Mouse (Mus musculus): Measurements from ENCODE around the gene Sp7. TPM values are rescaled to one million over a fixed set of nuclear protein-coding genes. Genes with fewer than 3 reads are reported as not detected.
"Not testable (repeated sequence)": the region's sequence is repeated elsewhere in the genome, so short reads cannot be mapped to it uniquely, and the experiment has no call there.

The Sp7 gene
- polyA plus RNA-seq, 1 experiment from 2014 or later, result 2.3 TPM

GRCm38 (mm10) chr15:102350138-102350941, 16.6 kb downstream of the Sp7 start, which contains the start of gene Aaas:
TSS of gene Aaas (minus strand) at chr15:102350771.
- H3K4me3 ChIP-seq (ENCODE audit: low read depth, low read length), result peak within 1 kb of the TSS; percentile 90
- peaks cover 8% of the 10 kb centered on the region; the same call in 1 of the 2 replicates for H3K4me1 ChIP-seq (ENCODE audit: control insufficient read depth, insufficient read depth, low read length)
- under 1% methylated on average over 56 of the region's 56 CpGs for WGBS
- peak; percentile 98 for DNase-seq (ENCODE audit: low spot score)
- peak within 1 kb of the TSS; percentile 89 for H3K9ac ChIP-seq (ENCODE audit: low read length)
- no peaks in the 10 kb centered on the region for H3K9me3 ChIP-seq (ENCODE audit: control insufficient read depth, low read length)
- H3K27me3 ChIP-seq (ENCODE audit: control insufficient read depth, insufficient read depth, low read length), result no peaks in the 10 kb centered on the region
- ATAC-seq (ENCODE audit: insufficient number of reproducible peaks, low FRiP score, low TSS enrichment, low read depth), result peak; percentile 79
- peaks cover 4% of the 10 kb centered on the region; the same call in 1 of the 2 replicates for H3K36me3 ChIP-seq (ENCODE audit: control insufficient read depth, insufficient read depth, low read length)
- H3K4me2 ChIP-seq (ENCODE audit: low read depth, severe bottlenecking), result peak within 1 kb of the TSS; percentile 86
- peak within 1 kb of the TSS; percentile 65; the same call in 1 of the 2 replicates for H3K27ac ChIP-seq (replicated peaks; ENCODE audit: low read depth, low read length)

GRCm38 (mm10) chr15:102346444-102346843, 20.5 kb downstream of the Sp7 start:
- H3K4me3 ChIP-seq (ENCODE audit: low read depth, low read length), result no peak overlapping the region
- no peak overlapping the region for H3K9ac ChIP-seq (ENCODE audit: low read length)
- H3K27me3 ChIP-seq (ENCODE audit: control insufficient read depth, insufficient read depth, low read length), result no peaks in the 10 kb centered on the region
- no peak for ATAC-seq (ENCODE audit: insufficient number of reproducible peaks, low FRiP score, low TSS enrichment, low read depth)
- peaks cover 11% of the 10 kb centered on the region for H3K36me3 ChIP-seq (ENCODE audit: control insufficient read depth, insufficient read depth, low read length)
- no peak overlapping the region for H3K27ac ChIP-seq (replicated peaks; ENCODE audit: low read depth, low read length)
- WGBS, result 71% methylated on average over 4 of the region's 4 CpGs
- no peaks in the 10 kb centered on the region for H3K9me3 ChIP-seq (ENCODE audit: control insufficient read depth, low read length)
- no peak for DNase-seq (ENCODE audit: low spot score)
- no peak overlapping the region for H3K4me2 ChIP-seq (ENCODE audit: low read depth, severe bottlenecking)
- H3K4me1 ChIP-seq (ENCODE audit: control insufficient read depth, insufficient read depth, low read length), result peaks cover 8% of the 10 kb centered on the region; the same call in 1 of the 2 replicates

GRCm38 (mm10) chr15:102344490-102344889, 22.5 kb downstream of the Sp7 start:
- H3K9me3 ChIP-seq (ENCODE audit: control insufficient read depth, low read length), result no peaks in the 10 kb centered on the region
- H3K36me3 ChIP-seq (ENCODE audit: control insufficient read depth, insufficient read depth, low read length), result peaks cover 11% of the 10 kb centered on the region
- no peaks in the 10 kb centered on the region for H3K4me1 ChIP-seq (ENCODE audit: control insufficient read depth, insufficient read depth, low read length)
- ATAC-seq (ENCODE audit: insufficient number of reproducible peaks, low FRiP score, low TSS enrichment, low read depth), result no peak
- no peaks in the 10 kb centered on the region for H3K27me3 ChIP-seq (ENCODE audit: control insufficient read depth, insufficient read depth, low read length)
- H3K4me2 ChIP-seq (ENCODE audit: low read depth, severe bottlenecking), result no peak overlapping the region
- no peak overlapping the region for H3K4me3 ChIP-seq (ENCODE audit: low read depth, low read length)
- no peak overlapping the region for H3K9ac ChIP-seq (ENCODE audit: low read length)
- WGBS, result 98% methylated on average over 3 of the region's 3 CpGs
- no peak overlapping the region for H3K27ac ChIP-seq (replicated peaks; ENCODE audit: low read depth, low read length)
- DNase-seq (ENCODE audit: low spot score), result no peak

GRCm38 (mm10) chr15:102341580-102341979, 25.4 kb downstream of the Sp7 start:
- peak; percentile 69 for DNase-seq (ENCODE audit: low spot score)

GRCm38 (mm10) chr15:102339612-102340011, 27.4 kb downstream of the Sp7 start:
- ATAC-seq (ENCODE audit: insufficient number of reproducible peaks, low FRiP score, low TSS enrichment, low read depth), result no peak
- H3K36me3 ChIP-seq (ENCODE audit: control insufficient read depth, insufficient read depth, low read length), result peaks cover 28% of the 10 kb centered on the region
- H3K27me3 ChIP-seq (ENCODE audit: control insufficient read depth, insufficient read depth, low read length), result no peaks in the 10 kb centered on the region
- WGBS, result 52% methylated on average over 5 of the region's 5 CpGs
- H3K27ac ChIP-seq (replicated peaks; ENCODE audit: low read depth, low read length), result no peak overlapping the region
- H3K4me1 ChIP-seq (ENCODE audit: control insufficient read depth, insufficient read depth, low read length), result no peaks in the 10 kb centered on the region
- H3K4me3 ChIP-seq (ENCODE audit: low read depth, low read length), result no peak overlapping the region
- H3K4me2 ChIP-seq (ENCODE audit: low read depth, severe bottlenecking), result no peak overlapping the region
- H3K9me3 ChIP-seq (ENCODE audit: control insufficient read depth, low read length), result no peaks in the 10 kb centered on the region
- no peak overlapping the region for H3K9ac ChIP-seq (ENCODE audit: low read length)
- DNase-seq (ENCODE audit: low spot score), result no peak

More at GRCm38 (mm10) chr15:102341580-102341979, 25.4 kb downstream of the Sp7 start:
- H3K4me1 ChIP-seq (ENCODE audit: control insufficient read depth, insufficient read depth, low read length), result no peaks in the 10 kb centered on the region
- ATAC-seq (ENCODE audit: insufficient number of reproducible peaks, low FRiP score, low TSS enrichment, low read depth), result no peak
- H3K4me2 ChIP-seq (ENCODE audit: low read depth, severe bottlenecking), result no peak overlapping the region
- 21% methylated on average over 1 of the region's 1 CpGs for WGBS
- no peak overlapping the region for H3K27ac ChIP-seq (replicated peaks; ENCODE audit: low read depth, low read length)
- peaks cover 27% of the 10 kb centered on the region for H3K36me3 ChIP-seq (ENCODE audit: control insufficient read depth, insufficient read depth, low read length)
- H3K9me3 ChIP-seq (ENCODE audit: control insufficient read depth, low read length), result no peaks in the 10 kb centered on the region
- no peaks in the 10 kb centered on the region for H3K27me3 ChIP-seq (ENCODE audit: control insufficient read depth, insufficient read depth, low read length)
- H3K4me3 ChIP-seq (ENCODE audit: low read depth, low read length), result no peak overlapping the region
- no peak overlapping the region for H3K9ac ChIP-seq (ENCODE audit: low read length)

GRCm38 (mm10) chr15:102336946-102337345, 30.0 kb downstream of the Sp7 start:
- Histone ChIP-seq H3K9ac (ENCODE audit: low read length) (no peak overlapping the region), H3K4me1 (ENCODE audit: control insufficient read depth, insufficient read depth, low read length) (peaks cover 11% of the 10 kb centered on the region), H3K4me3 (ENCODE audit: low read depth, low read length) (no peak overlapping the region), H3K27me3 (ENCODE audit: control insufficient read depth, insufficient read depth, low read length) (no peaks in the 10 kb centered on the region), H3K9me3 (ENCODE audit: control insufficient read depth, low read length) (no peaks in the 10 kb centered on the region), H3K4me2 (ENCODE audit: low read depth, severe bottlenecking) (no peak overlapping the region), H3K27ac (replicated peaks; ENCODE audit: low read depth, low read length) (no peak overlapping the region), H3K36me3 (ENCODE audit: control insufficient read depth, insufficient read depth, low read length) (peaks cover 31% of the 10 kb centered on the region)
- WGBS, result 87% methylated on average over 4 of the region's 4 CpGs
- ATAC-seq (ENCODE audit: insufficient number of reproducible peaks, low FRiP score, low TSS enrichment, low read depth), result no peak
- no peak for DNase-seq (ENCODE audit: low spot score)

- H3K9ac ChIP-seq (ENCODE audit: low read length); H3K27ac ChIP-seq (replicated peaks; ENCODE audit: low read depth, low read length); ATAC-seq (ENCODE audit: insufficient number of reproducible peaks, low FRiP score, low TSS enrichment, low read depth); H3K4me2 ChIP-seq (ENCODE audit: low read depth, severe bottlenecking); H3K27me3 ChIP-seq (ENCODE audit: control insufficient read depth, insufficient read depth, low read length); H3K4me3 ChIP-seq (ENCODE audit: low read depth, low read length); H3K9me3 ChIP-seq (ENCODE audit: control insufficient read depth, low read length): not testable (repeated sequence)
- H3K36me3 ChIP-seq (ENCODE audit: control insufficient read depth, insufficient read depth, low read length), result peaks cover 31% of the 10 kb centered on the region
- peak; percentile 51 for DNase-seq (ENCODE audit: low spot score)
- 91% methylated on average over 5 of the region's 5 CpGs for WGBS
- peaks cover 11% of the 10 kb centered on the region for H3K4me1 ChIP-seq (ENCODE audit: control insufficient read depth, insufficient read depth, low read length)
These were observed 31.1 kb downstream of the Sp7 start for GRCm38 (mm10) chr15:102335925-102336324.

GRCm38 (mm10) chr15:102335254-102335653, 31.7 kb downstream of the Sp7 start:
- WGBS, result 82% methylated on average over 8 of the region's 8 CpGs
- Histone ChIP-seq H3K9me3 (ENCODE audit: control insufficient read depth, low read length) (no peaks in the 10 kb centered on the region), H3K4me2 (ENCODE audit: low read depth, severe bottlenecking) (no peak overlapping the region), H3K27ac (replicated peaks; ENCODE audit: low read depth, low read length) (no peak overlapping the region), H3K36me3 (ENCODE audit: control insufficient read depth, insufficient read depth, low read length) (peaks cover 33% of the 10 kb centered on the region), H3K27me3 (ENCODE audit: control insufficient read depth, insufficient read depth, low read length) (no peaks in the 10 kb centered on the region), H3K4me3 (ENCODE audit: low read depth, low read length) (no peak overlapping the region), H3K4me1 (ENCODE audit: control insufficient read depth, insufficient read depth, low read length) (peaks cover 11% of the 10 kb centered on the region), H3K9ac (ENCODE audit: low read length) (no peak overlapping the region)
- no peak for DNase-seq (ENCODE audit: low spot score)
- ATAC-seq (ENCODE audit: insufficient number of reproducible peaks, low FRiP score, low TSS enrichment, low read depth), result no peak
